Mouse (Mus musculus): Measurements from ENCODE around the gene Fn3k.
A peak's percentile ranks its signal among the peaks of the same experiment; 100 is the strongest.

Fn3k gene

GRCm38 (mm10) chr11:121434156-121435155, at the start of gene Fn3k:
Fn3k (plus strand) TSS chr11:121434913.
- peak; percentile 92 to 96 for DNase-seq (ENCODE audit: inconsistent age in 2 of 2, low spot score in 1 of 2)

- peak; percentile 95 to 97 for DNase-seq (ENCODE audit: inconsistent age in 2 of 2, low spot score in 1 of 2)
Measured at GRCm38 (mm10) chr11:121387750-121388553, 46.8 kb upstream of the Fn3k start, which contains the start of gene Rab40b. Rab40b (minus strand) TSS chr11:121388251.

DNA sequence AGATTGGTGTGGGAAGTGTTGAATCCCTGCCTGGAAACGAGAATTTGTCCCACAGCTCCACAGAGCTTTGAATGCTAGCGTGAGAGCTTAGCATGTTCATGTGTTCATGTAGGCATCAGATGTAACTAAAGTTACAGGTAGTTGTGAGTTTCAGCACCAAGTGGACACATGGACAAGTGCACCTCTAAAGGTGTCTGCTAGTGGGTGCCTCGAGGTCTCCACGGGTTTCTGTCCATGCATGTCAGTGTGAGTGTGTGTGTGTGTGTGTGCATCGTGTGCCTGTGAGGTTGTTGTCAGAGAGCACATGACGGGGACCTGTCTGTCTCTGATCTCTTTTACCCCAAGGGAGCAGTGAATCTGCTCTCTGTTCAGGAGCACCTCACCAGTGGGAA, 46.2 kb upstream of the Fn3k start:
- no peak for DNase-seq (ENCODE audit: inconsistent age in 2 of 2, low spot score in 1 of 2)

DNA sequence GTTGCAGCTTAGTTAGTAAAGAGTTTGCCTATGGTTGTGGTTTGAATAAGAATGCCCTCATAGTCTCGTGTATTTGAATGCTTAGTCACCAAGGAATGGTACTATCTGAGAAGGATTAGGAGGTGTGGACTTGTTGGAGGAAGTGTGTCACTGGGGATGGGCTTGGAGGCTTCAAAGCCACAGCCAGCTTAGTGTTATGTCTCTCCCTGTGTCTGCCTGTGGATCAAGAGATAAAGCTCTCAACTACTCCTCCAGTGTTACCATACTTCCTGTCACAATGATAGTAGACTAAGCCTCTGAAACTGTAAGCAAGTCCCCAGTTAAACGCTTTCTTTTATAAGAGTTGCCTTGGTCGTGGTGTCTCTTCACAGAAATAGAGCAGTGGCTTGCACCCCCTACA, 43.9 kb upstream of the Fn3k start:
- no peak for DNase-seq (ENCODE audit: inconsistent age in 2 of 2, low spot score in 1 of 2)

DNA sequence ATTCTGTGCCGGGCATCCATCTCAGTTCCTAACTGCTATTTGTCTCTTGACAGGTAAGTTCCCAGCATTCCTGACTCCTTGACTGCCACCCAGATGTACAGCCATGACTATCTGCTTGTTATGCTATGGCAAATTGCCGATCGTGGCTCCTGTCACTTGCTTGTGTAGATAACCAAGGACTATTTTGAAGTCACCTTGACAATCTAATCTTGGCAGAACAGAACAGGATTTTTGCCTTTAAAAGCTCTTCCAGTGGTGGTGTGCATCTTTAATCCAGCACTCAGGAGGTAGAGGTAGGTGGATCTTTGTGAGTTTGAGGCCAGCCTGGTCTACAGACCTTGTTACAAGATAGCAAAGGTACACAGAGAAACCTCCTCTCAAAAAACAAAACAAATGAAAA, 42.3 kb upstream of the Fn3k start:
- no peak for DNase-seq (ENCODE audit: inconsistent age in 2 of 2, low spot score in 1 of 2)

- DNase-seq (ENCODE audit: inconsistent age in 2 of 2, low spot score in 1 of 2), result no peak
Measured at GRCm38 (mm10) chr11:121407366-121408155, 27.2 kb upstream of the Fn3k start.

- DNase-seq (ENCODE audit: inconsistent age in 2 of 2, low spot score in 1 of 2), result no peak
Measured at GRCm38 (mm10) chr11:121414762-121415161, 20.0 kb upstream of the Fn3k start.

GRCm38 (mm10) chr11:121415351-121415750, 19.4 kb upstream of the Fn3k start:
- no peak for DNase-seq (ENCODE audit: inconsistent age in 2 of 2, low spot score in 1 of 2)

DNA sequence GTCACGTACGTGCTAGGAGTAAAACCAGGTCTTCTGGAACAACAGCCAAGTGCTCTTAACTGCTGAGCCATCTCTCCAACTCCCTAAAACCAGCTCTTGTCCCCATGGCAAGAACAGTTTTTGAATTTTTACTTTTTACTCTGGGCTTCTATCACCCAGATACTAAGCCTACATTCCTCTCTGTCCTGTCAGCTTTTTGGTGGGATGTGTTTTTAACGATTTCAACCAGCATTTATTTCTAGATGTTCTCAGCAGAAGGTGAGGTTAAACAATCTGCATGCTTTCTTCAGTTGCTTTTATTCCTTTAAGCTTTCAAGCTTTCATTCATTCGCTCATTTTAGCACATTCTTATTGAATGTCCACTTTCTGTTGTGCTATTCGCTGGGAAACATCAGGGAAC, 16.7 kb upstream of the Fn3k start:
- no peak for DNase-seq (ENCODE audit: inconsistent age in 2 of 2, low spot score in 1 of 2)

GRCm38 (mm10) chr11:121418932-121419331, 15.8 kb upstream of the Fn3k start:
- DNase-seq (ENCODE audit: inconsistent age in 2 of 2, low spot score in 1 of 2), result no peak

DNA sequence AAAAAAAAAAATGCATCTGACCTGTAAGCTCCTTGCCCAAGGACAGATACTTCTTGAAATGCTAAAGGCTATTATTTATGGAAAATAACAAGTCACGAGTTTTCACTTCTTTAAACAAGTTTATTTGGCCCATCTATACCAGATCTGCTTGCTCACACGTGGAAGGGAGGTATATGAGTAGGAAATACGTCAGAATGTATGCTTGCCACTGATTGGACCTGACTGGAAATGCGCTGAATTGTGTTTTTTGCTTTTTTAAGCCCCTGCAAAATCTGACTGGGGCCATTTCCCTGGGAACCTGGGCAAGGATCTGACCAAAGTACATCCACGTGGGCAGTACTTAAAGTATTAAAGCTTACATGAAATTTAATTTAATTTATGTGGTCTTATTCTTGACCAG, 14.3 kb upstream of the Fn3k start:
- no peak for DNase-seq (ENCODE audit: inconsistent age in 2 of 2, low spot score in 1 of 2)

DNA sequence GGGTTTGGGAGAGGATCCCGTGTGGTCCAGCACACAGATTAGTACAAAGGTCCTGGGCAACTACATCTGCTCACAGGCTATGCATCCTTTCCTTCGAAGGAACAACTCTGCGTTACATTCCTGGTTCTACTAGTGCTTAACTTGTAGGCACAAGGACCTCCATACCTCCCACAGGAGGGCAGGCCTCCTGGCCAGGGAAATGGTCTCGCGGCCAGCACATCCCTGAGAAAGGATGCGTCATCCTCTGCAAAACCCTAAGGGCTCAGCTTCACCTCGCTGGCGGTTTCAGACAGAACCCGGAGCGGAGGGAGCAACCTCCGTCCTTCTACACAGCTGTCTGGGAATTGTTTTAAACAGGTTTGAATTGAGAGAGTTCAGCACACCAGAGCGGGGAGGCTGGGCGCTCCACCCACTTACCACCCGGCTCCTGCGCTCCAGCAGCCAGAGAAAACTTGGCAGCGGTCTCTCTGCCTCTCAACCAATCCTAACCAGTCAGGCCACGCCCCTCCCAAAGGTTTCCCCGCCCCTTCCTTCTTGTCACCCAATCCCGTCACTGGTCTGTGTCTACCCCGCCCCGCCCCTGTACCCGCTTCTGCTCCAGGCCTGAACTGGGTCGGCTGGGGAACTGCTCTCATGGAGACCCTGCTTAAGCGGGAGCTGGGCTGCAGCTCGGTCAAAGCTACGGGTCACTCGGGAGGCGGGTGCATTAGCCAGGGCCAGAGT, 13.7 kb upstream of the Fn3k start, which contains the start of gene Fn3krp:
Gene Fn3krp, plus strand, starts transcription at position 572 of the 723 bp plus-strand sequence.
- peak; percentile 99 to 100 for DNase-seq (ENCODE audit: inconsistent age in 2 of 2, low spot score in 1 of 2)

- DNase-seq (ENCODE audit: inconsistent age in 2 of 2, low spot score in 1 of 2), result no peak
Measured at GRCm38 (mm10) chr11:121421553-121422173, 13.1 kb upstream of the Fn3k start.

- DNase-seq (ENCODE audit: inconsistent age in 2 of 2, low spot score in 1 of 2), result no peak
Measured at GRCm38 (mm10) chr11:121433397-121433796, 1.3 kb upstream of the Fn3k start.

DNA sequence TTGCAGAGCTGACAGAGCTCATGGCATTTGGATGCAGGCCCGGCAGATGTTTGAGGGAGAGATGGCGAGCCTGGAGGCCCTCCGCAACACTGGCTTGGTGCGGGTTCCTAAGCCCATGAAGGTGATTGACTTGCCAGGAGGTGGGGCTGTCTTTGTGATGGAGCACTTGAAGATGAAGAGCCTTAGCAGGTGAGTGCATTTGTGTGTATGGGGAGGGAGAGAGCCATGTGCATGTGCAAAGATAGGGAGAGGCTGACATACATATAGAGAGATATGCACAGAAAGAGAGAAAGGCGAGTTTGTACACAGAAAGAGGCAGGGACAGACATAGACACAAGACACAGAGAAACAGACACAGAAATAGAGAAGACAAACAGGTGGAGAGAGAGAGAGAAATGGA, 2.5 kb downstream of the Fn3k start:
- no peak for DNase-seq (ENCODE audit: inconsistent age in 2 of 2, low spot score in 1 of 2)

DNA sequence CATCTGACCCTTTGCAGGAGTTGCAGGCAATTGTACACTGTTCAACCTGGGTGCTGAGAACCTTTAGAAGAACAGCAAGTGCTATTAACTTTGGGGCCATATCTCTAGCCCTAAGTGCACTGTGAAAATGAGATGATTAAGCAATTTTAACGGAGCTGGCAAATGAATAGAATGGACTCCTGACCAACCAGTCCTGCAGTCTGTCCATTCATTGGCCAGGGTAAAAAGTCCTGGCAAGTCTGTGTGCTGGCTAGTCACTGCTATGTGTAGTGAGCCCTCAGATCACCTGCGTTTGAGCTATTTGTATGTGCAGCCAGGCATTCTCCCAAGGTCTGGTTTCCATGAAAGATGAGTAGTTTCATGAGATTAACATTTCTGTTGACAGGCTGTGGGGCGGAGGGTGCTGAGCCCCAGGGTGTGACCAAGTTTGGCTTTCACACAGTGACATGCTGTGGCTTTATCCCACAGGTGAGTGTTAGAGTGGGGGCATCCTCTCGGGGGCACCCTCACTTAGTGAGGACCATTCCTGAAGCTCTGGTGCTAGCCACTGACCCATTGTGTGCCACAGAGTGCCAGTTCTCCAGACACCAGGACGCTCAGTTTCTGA, 5.1 kb downstream of the Fn3k start:
- DNase-seq (ENCODE audit: inconsistent age in 2 of 2, low spot score in 1 of 2), result no peak

GRCm38 (mm10) chr11:121441653-121442052, 6.9 kb downstream of the Fn3k start:
- DNase-seq (ENCODE audit: inconsistent age in 2 of 2, low spot score in 1 of 2), result no peak

DNA sequence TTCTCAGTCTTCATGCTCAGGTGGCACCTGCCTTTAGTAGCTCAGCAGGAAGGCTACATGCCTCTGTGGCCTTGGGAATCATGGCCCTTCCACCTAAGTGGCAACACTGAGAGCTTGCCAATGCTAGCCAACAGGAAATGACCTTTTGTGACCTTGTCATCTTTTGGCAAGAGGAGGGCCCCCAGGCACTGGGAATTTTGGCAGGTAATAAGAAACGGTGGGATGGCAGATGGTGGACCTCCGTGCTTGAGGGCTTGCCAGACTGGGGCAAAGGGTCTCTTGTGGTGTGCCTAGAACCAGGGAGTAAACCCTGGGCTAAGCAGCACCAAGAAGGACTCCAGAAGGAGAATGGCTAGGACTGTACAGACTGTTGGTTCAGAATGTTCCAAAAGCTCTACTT, 7.4 kb downstream of the Fn3k start:
- no peak for DNase-seq (ENCODE audit: inconsistent age in 2 of 2, low spot score in 1 of 2)

DNA sequence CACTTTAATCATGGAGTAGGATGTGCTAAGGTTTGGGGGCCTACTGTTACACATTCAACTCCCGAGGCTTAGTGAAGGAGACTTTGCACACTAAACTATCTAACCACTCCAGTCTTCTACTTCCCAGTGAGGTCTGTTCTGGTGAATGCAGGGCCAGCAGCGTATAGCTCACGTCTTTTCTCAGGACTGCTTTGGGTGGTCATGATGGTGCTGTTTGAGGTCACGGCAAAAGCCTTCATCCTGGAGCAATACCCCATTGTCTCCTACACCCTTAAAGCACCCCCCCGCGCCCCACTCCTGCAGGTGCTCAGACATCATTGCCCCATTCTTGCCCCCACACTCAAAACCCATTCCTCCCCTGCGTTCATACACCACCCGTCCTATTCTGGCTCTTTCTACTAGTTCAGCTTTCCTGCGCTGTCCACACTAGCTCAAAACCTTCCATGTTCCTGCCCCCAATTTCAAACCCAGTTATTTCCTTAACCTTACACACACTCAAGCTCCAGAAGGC, 16.6 kb downstream of the Fn3k start:
- DNase-seq (ENCODE audit: inconsistent age in 2 of 2, low spot score in 1 of 2), result no peak
